Mouse (Mus musculus) forebrain, embryonic 13.5 days (tissue): ENCODE measurements around the gene Ptger4. TPM values are rescaled to one million over a fixed set of nuclear protein-coding genes. Genes with fewer than 3 reads are reported as not detected.

ENCODE experiments used
- ATAC-seq: fragments of 200-750 bp; cut with Nextera tagmentation; 2 replicates; pipeline ENCODE4 v1.8.0; 2017
- H3K27ac ChIP-seq: fragments of 300-500 bp; sonication (generic); 2 replicates; pipeline ENCODE4 v1.5.1; 2015; ENCODE audit warnings: inconsistent platforms, mild to moderate bottlenecking, moderate library complexity
- H3K27me3 ChIP-seq: fragments of 300-500 bp; sonication (generic); 2 replicates; pipeline ENCODE4 v1.6.1; 2015; ENCODE audit warnings: mild to moderate bottlenecking, inconsistent platforms
- H3K36me3 ChIP-seq: fragments of 300-500 bp; sonication (generic); 2 replicates; pipeline ENCODE4 v1.6.1; 2015; ENCODE audit warnings: mild to moderate bottlenecking, inconsistent platforms; ENCODE audit not compliant: poor library complexity, severe bottlenecking
- H3K4me1 ChIP-seq: fragments of 300-500 bp; sonication (generic); 2 replicates; pipeline ENCODE4 v1.6.1; 2015; ENCODE audit warnings: inconsistent platforms
- H3K4me2 ChIP-seq: fragments of 300-500 bp; sonication (generic); 2 replicates; pipeline ENCODE4 v1.6.1; 2015; ENCODE audit warnings: inconsistent platforms, mild to moderate bottlenecking, moderate library complexity
- H3K4me3 ChIP-seq: fragments of 300-500 bp; sonication (generic); 2 replicates; pipeline ENCODE4 v1.5.1; 2015; ENCODE audit warnings: mild to moderate bottlenecking, inconsistent platforms
- H3K9ac ChIP-seq: fragments of 300-500 bp; sonication (generic); 2 replicates; pipeline ENCODE4 v1.6.1; 2015; ENCODE audit warnings: mild to moderate bottlenecking, inconsistent platforms
- H3K9me3 ChIP-seq: fragments of 300-500 bp; sonication (generic); replicated peaks from 2 replicates; pipeline ENCODE4 v1.6.1; 2016; ENCODE audit warnings: inconsistent platforms
- whole genome bisulfite sequencing: fragments of 180-500 bp; shearing (Covaris S2); methylation state at CpG from one replicate; pipeline ENCODE4 v1.1.7; 2015; 5-methylcytosine and 5-hydroxymethylcytosine counted together
- polyA plus RNA-seq: library from polyadenylated mRNA; unstranded; fragments of >200 nt; fragmentation: Nextera tagmentation; extraction: Ambion mirVana; gene quantifications from 2 replicates; pipeline ENCODE4 v1.2.1, GENCODE M21; 2015

Ptger4 gene
- 0.36 and 0.37 TPM in 2 replicates for polyA plus RNA-seq

DNA sequence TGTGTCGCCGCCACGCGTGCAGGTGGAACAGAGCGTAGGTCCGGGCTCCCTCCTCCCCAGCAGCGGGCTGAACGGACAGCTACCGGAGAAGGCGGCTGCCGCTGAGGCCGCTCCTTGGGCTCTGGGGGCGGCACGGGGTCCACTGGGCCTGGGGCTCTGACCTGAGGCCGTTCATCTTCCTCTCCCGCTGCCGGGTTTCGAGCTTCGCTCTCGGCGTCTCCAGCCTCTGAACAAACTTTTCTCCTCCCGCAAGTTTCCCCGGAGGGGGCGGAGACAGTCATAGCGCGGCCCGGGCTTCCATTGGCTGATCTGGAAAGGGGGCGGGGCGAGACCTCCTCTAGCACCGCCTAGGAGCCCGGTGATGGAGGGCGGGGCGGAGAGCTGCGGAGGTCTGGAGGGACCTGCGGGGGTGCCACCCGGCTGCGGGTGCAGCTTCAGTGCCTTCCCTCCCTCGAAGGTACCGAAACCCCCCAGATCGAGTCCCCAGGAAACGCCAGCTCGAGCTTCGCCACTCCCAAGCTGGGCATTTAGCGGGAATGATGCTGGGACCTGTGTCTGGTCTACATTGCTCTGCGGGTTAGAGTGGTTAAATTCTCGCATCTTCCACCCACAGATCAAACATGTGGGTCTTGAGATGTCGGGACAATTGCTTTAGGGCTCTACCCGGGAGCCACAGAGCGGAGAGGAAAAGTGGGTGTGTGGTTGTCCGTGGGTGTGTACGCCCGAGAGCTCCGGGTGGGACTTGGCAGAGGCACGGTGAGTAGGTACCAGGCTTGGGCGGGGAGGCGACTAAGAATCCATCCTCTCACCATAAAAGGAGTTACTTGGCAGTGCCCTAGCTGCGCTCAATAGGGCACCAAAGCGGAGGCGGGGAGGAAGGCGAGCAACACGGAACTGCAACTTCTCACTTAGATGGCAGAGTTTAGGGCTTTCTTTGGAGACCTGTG is at the start of gene Ptger4:
Ptger4 (minus strand) TSS at position 229 of the 947 bp plus-strand sequence.
- Histone ChIP-seq H3K4me3 (peak within 1 kb of the TSS; percentile 51), H3K9me3 (no peaks in the 10 kb centered on the region), H3K36me3 (no peaks in the 10 kb centered on the region), H3K27ac (no peak within 1 kb of the TSS), H3K4me1 (peaks cover 32% of the 10 kb centered on the region), H3K4me2 (peak within 1 kb of the TSS; percentile 90), H3K27me3 (peaks cover 73% of the 10 kb centered on the region), H3K9ac (0 out of 2 replicates have a peak within 1 kb of the TSS, but pooled peaks have one; percentile 31)
- under 1% methylated on average over 56 of the region's 61 CpGs for WGBS
- ATAC-seq: peak; percentile 97

DNA sequence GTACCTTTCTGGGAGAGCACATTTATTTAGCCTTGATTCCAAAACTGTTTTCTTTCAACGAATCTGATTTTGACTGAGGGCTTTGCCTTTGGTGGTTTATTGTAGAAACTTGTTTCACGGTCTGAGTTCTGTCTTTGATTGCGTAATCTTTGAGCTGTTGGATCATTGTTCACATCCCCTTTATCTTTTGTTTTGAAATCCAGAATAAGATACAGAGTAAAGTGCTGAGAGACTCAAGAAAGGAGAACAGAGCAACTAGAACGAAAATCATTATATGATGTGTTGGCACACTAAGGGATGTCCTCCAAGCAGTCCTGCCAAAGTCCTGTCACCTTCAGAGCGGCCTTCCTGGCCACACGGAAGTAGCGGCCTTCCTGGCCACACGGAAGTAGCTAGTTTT is 44.4 kb upstream of the Ptger4 start:
- Histone ChIP-seq H3K27ac (no peak overlapping the region), H3K4me1 (no peaks in the 10 kb centered on the region), H3K36me3 (no peaks in the 10 kb centered on the region), H3K4me2 (no peak overlapping the region), H3K4me3 (no peak overlapping the region), H3K27me3 (no peaks in the 10 kb centered on the region), H3K9ac (no peak overlapping the region), H3K9me3 (no peaks in the 10 kb centered on the region)
- WGBS: 88% methylated on average over 8 of the region's 8 CpGs
- no peak for ATAC-seq

DNA sequence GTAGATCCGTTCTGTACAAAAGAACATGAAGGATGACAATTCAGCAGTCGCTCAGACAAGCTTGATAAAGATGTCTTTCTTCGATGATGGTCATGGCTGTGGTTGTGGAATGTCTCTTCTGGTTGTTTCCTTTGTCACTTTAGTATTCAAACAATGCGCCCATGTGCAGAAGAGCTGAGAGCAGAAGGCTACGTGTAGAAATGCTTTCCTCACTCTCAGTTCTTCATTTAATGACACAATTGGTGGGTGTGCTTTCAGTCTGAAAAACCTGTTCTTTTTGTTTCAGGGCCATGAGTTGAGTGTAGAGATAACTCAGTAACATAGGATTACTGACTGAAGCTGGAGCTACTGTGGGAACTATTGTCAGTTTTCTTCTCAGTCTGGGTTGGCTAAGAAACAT is 43.1 kb upstream of the Ptger4 start:
- H3K4me2 ChIP-seq: no peak overlapping the region
- no peak overlapping the region for H3K27ac ChIP-seq
- ATAC-seq: no peak
- no peaks in the 10 kb centered on the region for H3K27me3 ChIP-seq
- no peaks in the 10 kb centered on the region for H3K9me3 ChIP-seq
- H3K4me1 ChIP-seq: no peaks in the 10 kb centered on the region
- H3K9ac ChIP-seq: no peak overlapping the region
- no peaks in the 10 kb centered on the region for H3K36me3 ChIP-seq
- H3K4me3 ChIP-seq: no peak overlapping the region
- WGBS: 86% methylated on average over 5 of the region's 5 CpGs

DNA sequence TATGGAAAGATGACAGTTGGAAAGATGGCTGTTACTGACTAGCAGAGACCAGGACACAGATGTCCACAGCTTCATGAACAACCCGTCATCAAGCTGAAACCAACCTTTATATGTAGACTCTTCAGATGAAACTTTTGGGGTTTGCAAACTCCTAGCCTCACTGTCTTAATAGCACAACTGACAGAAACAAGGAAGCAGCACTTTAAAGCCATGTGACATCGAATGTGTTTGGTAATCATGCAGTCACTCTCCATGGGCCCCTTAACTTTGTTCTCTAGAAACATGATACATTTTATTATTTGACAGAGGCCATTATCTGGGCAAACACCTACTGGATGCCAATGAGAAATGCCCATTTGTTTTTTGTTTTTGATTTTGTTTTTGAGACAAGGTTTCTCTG is 37.3 kb upstream of the Ptger4 start:
- H3K9ac ChIP-seq: no peak overlapping the region
- H3K36me3 ChIP-seq: no peaks in the 10 kb centered on the region
- 88% methylated on average over 2 of the region's 2 CpGs for WGBS
- no peak overlapping the region for H3K27ac ChIP-seq
- H3K4me3 ChIP-seq: no peak overlapping the region
- H3K4me1 ChIP-seq: no peaks in the 10 kb centered on the region
- H3K27me3 ChIP-seq: no peaks in the 10 kb centered on the region
- no peak for ATAC-seq
- no peaks in the 10 kb centered on the region for H3K9me3 ChIP-seq
- no peak overlapping the region for H3K4me2 ChIP-seq

DNA sequence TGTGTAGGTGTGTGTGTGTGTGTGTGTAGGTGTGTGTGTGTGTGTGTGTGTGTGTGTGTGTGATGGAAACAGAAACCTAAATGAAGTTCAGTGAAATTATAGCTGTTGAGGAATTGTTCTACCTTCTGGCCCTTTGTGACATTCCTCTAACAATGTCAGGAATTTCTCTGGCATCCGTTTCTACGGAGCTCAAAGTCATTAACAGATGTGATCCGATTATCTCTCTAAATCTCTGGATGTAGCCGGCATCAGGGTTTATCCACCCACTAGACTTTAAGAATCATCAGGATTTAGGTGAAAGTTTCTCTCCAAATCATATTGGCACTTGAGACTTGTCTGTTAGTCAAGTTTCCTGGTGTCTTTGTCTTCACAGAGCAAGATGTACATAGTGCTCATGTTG is 35.8 kb upstream of the Ptger4 start:
- Histone ChIP-seq H3K27ac (no peak overlapping the region), H3K4me1 (no peaks in the 10 kb centered on the region), H3K27me3 (no peaks in the 10 kb centered on the region), H3K36me3 (no peaks in the 10 kb centered on the region), H3K4me2 (no peak overlapping the region), H3K9ac (no peak overlapping the region), H3K9me3 (no peaks in the 10 kb centered on the region), H3K4me3 (no peak overlapping the region)
- no peak for ATAC-seq
- WGBS: 79% methylated on average over 4 of the region's 4 CpGs

DNA sequence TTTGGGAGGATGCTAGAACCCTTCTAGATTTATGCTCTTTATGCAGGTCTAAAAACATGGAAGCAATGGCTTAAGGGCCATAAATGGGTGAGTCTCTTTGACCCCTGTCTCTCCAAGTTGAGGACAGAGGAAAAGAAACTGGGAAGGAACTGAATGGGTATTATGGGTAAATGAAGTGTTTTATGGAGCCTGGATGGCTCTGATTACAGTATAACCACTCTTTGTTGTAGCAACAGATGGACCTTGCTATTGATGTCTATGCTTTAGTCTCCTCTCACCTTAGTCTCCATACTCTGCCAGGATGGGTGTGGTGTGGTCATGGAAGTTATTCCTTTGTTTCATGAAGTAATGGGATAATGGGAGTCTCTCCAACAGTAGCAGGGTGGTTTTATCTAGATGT is 34.5 kb upstream of the Ptger4 start:
- H3K4me1 ChIP-seq: no peaks in the 10 kb centered on the region
- no peak overlapping the region for H3K4me2 ChIP-seq

DNA sequence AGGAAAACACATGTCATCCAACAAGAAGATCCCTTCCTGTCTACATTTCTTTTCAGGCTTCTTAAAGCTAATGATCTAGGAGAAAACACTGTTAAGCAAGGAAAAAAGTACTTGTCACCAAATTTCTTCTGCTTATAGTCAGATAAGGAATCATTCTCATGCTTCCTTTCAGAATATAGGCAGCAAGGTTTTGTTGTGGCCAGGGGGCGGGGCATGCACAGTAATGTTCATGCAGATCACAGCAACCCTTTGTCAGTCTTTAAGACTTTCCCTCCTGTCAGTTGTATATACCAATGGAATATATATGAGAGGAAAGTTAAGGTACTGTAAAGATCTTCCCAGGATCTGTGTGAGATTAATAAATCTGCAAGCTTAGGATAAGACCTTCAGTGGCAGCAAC is 30.0 kb upstream of the Ptger4 start:
- H3K27ac ChIP-seq: no peak overlapping the region
- WGBS: 91% methylated on average over 1 of the region's 1 CpGs

More for the DNA sequence above, 34.5 kb upstream of the Ptger4 start:
- ATAC-seq: no peak
- H3K9me3 ChIP-seq: no peaks in the 10 kb centered on the region
- H3K9ac ChIP-seq: no peak overlapping the region
- no peak overlapping the region for H3K4me3 ChIP-seq
- H3K36me3 ChIP-seq: no peaks in the 10 kb centered on the region
- H3K27ac ChIP-seq: no peak overlapping the region
- no peaks in the 10 kb centered on the region for H3K27me3 ChIP-seq

DNA sequence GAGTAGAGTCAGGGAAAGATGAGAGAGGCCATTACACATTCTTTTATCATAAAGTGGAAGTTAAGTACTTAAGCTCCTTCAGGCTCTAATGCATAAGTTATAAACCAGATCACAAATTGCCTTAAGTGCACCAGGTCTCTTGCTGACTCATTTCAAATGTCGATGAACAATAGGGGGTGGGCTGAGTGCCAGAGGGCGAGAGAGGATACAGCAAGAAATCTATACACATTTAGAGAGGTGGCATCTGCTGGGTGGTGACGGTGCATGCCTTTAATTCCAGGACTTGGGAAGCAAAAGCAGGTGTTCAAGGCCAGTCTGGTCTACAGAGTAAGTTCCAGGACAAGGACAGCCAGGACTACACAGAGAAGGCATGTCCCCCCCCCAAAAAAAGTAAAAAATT is 22.1 kb upstream of the Ptger4 start:
- no peaks in the 10 kb centered on the region for H3K27me3 ChIP-seq
- WGBS: 74% methylated on average over 3 of the region's 3 CpGs
- ATAC-seq: no peak
- H3K4me1 ChIP-seq: no peaks in the 10 kb centered on the region
- no peak overlapping the region for H3K4me2 ChIP-seq
- H3K9ac ChIP-seq: no peak overlapping the region
- no peak overlapping the region for H3K27ac ChIP-seq
- H3K9me3 ChIP-seq: no peaks in the 10 kb centered on the region
- no peaks in the 10 kb centered on the region for H3K36me3 ChIP-seq
- no peak overlapping the region for H3K4me3 ChIP-seq

More for the DNA sequence above, 30.0 kb upstream of the Ptger4 start:
- Histone ChIP-seq H3K27me3 (no peaks in the 10 kb centered on the region), H3K9me3 (no peaks in the 10 kb centered on the region), H3K36me3 (no peaks in the 10 kb centered on the region), H3K9ac (no peak overlapping the region), H3K4me3 (no peak overlapping the region), H3K4me1 (no peaks in the 10 kb centered on the region), H3K4me2 (no peak overlapping the region)
- no peak for ATAC-seq

DNA sequence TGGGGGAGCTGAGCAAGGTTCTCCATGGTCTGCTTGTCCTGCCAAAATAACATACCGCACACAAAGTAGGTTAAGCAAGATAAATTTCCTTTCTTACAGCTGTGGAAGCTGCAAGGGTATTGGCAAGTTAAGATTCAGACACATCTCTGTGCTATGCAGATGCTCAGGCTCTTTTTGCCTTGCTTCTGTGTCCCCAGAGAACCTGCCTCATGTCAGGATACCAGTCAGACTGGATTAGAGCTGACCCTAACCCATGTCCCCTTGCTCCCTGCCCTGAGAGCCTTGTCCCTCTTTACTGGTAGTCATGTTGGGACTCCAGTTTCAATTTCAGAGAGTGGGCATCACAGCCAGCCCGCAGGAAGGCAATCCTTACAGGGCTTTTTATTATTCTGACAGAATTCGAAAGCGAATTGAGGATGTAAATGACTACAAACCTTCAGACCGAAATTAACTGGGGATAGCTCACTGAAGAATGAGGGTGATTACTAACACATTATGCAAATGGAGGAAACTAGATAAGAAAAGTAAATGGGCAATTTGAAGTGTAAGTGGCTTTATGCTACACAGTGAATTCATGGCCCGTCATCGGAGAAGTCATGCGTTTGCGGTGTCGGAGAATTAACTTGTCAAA is 19.0 kb upstream of the Ptger4 start:
- no peaks in the 10 kb centered on the region for H3K27me3 ChIP-seq
- no peak overlapping the region for H3K9ac ChIP-seq
- peak; percentile 66; the same call in 1 of the 2 replicates for ATAC-seq
- no peak overlapping the region for H3K4me3 ChIP-seq
- peaks cover 10% of the 10 kb centered on the region for H3K4me1 ChIP-seq
- H3K27ac ChIP-seq: no peak overlapping the region
- no peak overlapping the region for H3K4me2 ChIP-seq
- H3K36me3 ChIP-seq: no peaks in the 10 kb centered on the region
- 75% methylated on average over 10 of the region's 10 CpGs for WGBS
- no peaks in the 10 kb centered on the region for H3K9me3 ChIP-seq

DNA sequence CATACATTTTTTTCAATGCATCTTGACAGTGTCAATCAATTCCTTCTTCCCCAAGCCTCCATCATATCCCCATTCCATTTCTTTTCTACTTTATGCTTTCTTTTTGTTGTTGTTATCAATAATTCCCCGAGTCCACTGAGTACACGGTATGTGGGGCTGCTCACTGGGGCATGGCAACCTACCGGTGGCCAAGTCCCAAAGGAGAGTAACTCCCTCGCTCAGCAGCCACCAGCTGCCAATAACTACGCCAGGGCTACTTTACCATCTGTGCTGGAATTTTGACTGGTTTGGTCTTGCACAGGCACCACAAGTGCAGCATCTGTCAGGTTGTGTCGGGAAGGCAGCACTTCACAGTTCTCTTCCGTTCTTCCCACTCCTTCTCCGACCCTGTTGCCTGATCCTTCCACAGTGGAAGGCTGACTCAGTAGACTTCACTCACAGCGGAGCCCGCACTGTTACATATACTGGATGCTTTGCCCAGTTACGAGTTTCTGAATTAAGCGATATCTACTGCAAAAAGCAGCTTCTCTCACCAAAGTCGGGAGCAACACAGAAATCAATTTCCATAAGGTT is 18.2 kb upstream of the Ptger4 start:
- H3K4me2 ChIP-seq: no peak overlapping the region
- H3K36me3 ChIP-seq: no peaks in the 10 kb centered on the region
- WGBS: 88% methylated on average over 13 of the region's 13 CpGs
- peaks cover 10% of the 10 kb centered on the region for H3K4me1 ChIP-seq
- ATAC-seq: no peak
- no peaks in the 10 kb centered on the region for H3K9me3 ChIP-seq
- no peaks in the 10 kb centered on the region for H3K27me3 ChIP-seq
- H3K9ac ChIP-seq: no peak overlapping the region
- H3K27ac ChIP-seq: no peak overlapping the region
- H3K4me3 ChIP-seq: no peak overlapping the region

DNA sequence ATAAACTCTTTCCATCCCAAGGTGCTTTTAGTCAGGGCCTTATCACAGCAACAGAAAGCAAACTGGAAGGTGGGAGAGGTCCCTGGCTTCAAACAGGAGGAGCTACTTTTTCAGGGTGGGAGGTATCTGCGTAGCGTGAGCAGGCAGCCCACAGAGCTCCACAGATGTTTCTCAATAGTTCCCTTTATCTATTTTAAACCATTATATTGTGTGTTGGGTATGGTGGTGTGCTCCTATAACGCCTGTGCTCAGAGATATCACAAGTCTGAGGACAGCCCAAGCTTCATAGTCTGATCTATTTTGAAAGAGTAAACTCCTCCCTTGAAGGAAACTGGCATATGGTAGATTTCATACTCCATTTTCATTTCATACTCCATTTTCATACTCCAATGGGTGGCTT is 17.0 kb upstream of the Ptger4 start:
- no peak overlapping the region for H3K9ac ChIP-seq
- 82% methylated on average over 3 of the region's 3 CpGs for WGBS
- H3K4me2 ChIP-seq: no peak overlapping the region
- H3K4me1 ChIP-seq: peaks cover 10% of the 10 kb centered on the region
- no peak overlapping the region for H3K27ac ChIP-seq
- ATAC-seq: no peak
- no peaks in the 10 kb centered on the region for H3K27me3 ChIP-seq
- H3K36me3 ChIP-seq: no peaks in the 10 kb centered on the region
- H3K4me3 ChIP-seq: no peak overlapping the region
- no peaks in the 10 kb centered on the region for H3K9me3 ChIP-seq

DNA sequence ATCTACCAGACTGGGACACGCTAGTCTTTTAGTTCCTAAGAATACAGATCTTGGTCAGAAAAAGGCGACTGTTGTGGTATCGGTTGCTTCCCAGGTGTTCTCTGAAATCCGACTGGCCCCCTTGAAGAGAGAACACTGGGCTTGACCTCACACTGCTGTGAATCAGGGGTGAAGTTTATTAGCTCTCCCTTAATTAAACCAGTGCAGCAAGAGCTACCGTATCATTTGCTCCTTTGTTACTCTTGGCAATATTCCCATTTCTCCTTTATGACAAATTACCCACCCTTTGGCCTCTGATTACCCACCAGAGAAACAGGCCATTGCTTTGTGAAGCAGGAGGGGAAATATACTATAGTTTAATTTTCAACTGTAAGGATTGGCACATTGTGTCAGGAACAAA is 16.2 kb upstream of the Ptger4 start:
- H3K4me2 ChIP-seq: no peak overlapping the region
- H3K4me3 ChIP-seq: no peak overlapping the region
- peak; percentile 50; the same call in 1 of the 2 replicates for ATAC-seq
- no peak overlapping the region for H3K27ac ChIP-seq
- no peak overlapping the region for H3K9ac ChIP-seq
- H3K4me1 ChIP-seq: peaks cover 10% of the 10 kb centered on the region
- H3K27me3 ChIP-seq: no peaks in the 10 kb centered on the region
- H3K36me3 ChIP-seq: no peaks in the 10 kb centered on the region
- no peaks in the 10 kb centered on the region for H3K9me3 ChIP-seq
- 32% methylated on average over 5 of the region's 5 CpGs for WGBS
